Mouse (Mus musculus) heart, embryonic 13.5 days (tissue): ENCODE results near the gene Dlgap1. TPM values are rescaled to one million over a fixed set of nuclear protein-coding genes. Genes with fewer than 3 reads are reported as not detected.

Experiments used
- ATAC-seq: fragments of 200-750 bp; cut with Nextera tagmentation; 2 replicates; pipeline ENCODE4 v1.8.0; 2017; ENCODE audit warnings: moderate TSS enrichment; ENCODE audit not compliant: insufficient number of reproducible peaks, low FRiP score, low TSS enrichment; ENCODE audit errors: extremely low read depth
- H3K27ac ChIP-seq: fragments of 300-500 bp; sonication (generic); replicated peaks from 2 replicates; pipeline ENCODE4 v1.5.1; 2015; ENCODE audit warnings: moderate library complexity, mild to moderate bottlenecking, inconsistent platforms
- H3K27me3 ChIP-seq: fragments of 300-500 bp; sonication (generic); replicated peaks from 2 replicates; pipeline ENCODE4 v1.6.1; 2015; ENCODE audit warnings: mild to moderate bottlenecking, inconsistent platforms
- H3K36me3 ChIP-seq: fragments of 300-500 bp; sonication (generic); 2 replicates; pipeline ENCODE4 v1.6.1; 2015; ENCODE audit warnings: mild to moderate bottlenecking, inconsistent platforms
- H3K4me1 ChIP-seq: fragments of 300-500 bp; sonication (generic); 2 replicates; pipeline ENCODE4 v1.6.1; 2015; ENCODE audit warnings: inconsistent platforms
- H3K4me2 ChIP-seq: fragments of 300-500 bp; sonication (generic); 2 replicates; pipeline ENCODE4 v1.6.1; 2015; ENCODE audit warnings: inconsistent platforms, mild to moderate bottlenecking, moderate library complexity
- H3K4me3 ChIP-seq: fragments of 300-500 bp; sonication (generic); 2 replicates; pipeline ENCODE4 v1.5.1; 2015; ENCODE audit warnings: moderate library complexity, mild to moderate bottlenecking, inconsistent platforms
- H3K9ac ChIP-seq: fragments of 300-500 bp; sonication (generic); 2 replicates; pipeline ENCODE4 v1.6.1; 2015; ENCODE audit warnings: inconsistent platforms, mild to moderate bottlenecking, moderate library complexity
- H3K9me3 ChIP-seq: fragments of 300-500 bp; sonication (generic); 2 replicates; pipeline ENCODE4 v1.6.1; 2016; ENCODE audit warnings: inconsistent platforms
- WGBS: fragments of 180-500 bp; shearing (Covaris S2); methylation state at CpG from one replicate; pipeline ENCODE4 v1.1.7; 2015; ENCODE audit warnings: mixed read lengths; 5-methylcytosine and 5-hydroxymethylcytosine counted together
- polyA plus RNA-seq: library from polyadenylated mRNA; unstranded; fragments of >200 nt; fragmentation: Nextera tagmentation; extraction: Ambion mirVana; gene quantifications from 2 replicates; pipeline ENCODE4 v1.2.1, GENCODE M21; 2015

The Dlgap1 gene
- polyA plus RNA-seq, 1 experiment from 2014 or later = 0.40 TPM

- no peaks in the 10 kb centered on the region for H3K27me3 ChIP-seq
- H3K36me3 ChIP-seq = no peaks in the 10 kb centered on the region
- peak overlapping the region; percentile 41 for H3K4me3 ChIP-seq
- peak overlapping the region; percentile 81 for H3K27ac ChIP-seq
- no peaks in the 10 kb centered on the region for H3K9me3 ChIP-seq
- WGBS = under 1% methylated on average over 6 of the region's 6 CpGs
- ATAC-seq = peak; percentile 48
- H3K4me2 ChIP-seq = peak overlapping the region; percentile 73
- H3K4me1 ChIP-seq = peaks cover 25% of the 10 kb centered on the region
- H3K9ac ChIP-seq = peak overlapping the region; percentile 38
Measured at GRCm38 (mm10) chr17:70737424-70737823, 768.6 kb downstream of the Dlgap1 start.

GRCm38 (mm10) chr17:70738168-70738854 is 769.4 kb downstream of the Dlgap1 start:
- Histone ChIP-seq H3K4me3 (peak overlapping the region; percentile 41), H3K4me2 (peak overlapping the region; percentile 73), H3K27ac (peak overlapping the region; percentile 81), H3K36me3 (no peaks in the 10 kb centered on the region), H3K9me3 (no peaks in the 10 kb centered on the region), H3K27me3 (no peaks in the 10 kb centered on the region), H3K4me1 (peaks cover 25% of the 10 kb centered on the region), H3K9ac (peak overlapping the region; percentile 70)
- peak; percentile 64; the same call in 1 of the 2 replicates for ATAC-seq
- WGBS = 1% methylated on average over 17 of the region's 17 CpGs

GRCm38 (mm10) chr17:70739346-70739745 is 770.5 kb downstream of the Dlgap1 start:
- WGBS = 59% methylated on average over 6 of the region's 6 CpGs
- H3K27ac ChIP-seq = peak overlapping the region; percentile 81

DNA sequence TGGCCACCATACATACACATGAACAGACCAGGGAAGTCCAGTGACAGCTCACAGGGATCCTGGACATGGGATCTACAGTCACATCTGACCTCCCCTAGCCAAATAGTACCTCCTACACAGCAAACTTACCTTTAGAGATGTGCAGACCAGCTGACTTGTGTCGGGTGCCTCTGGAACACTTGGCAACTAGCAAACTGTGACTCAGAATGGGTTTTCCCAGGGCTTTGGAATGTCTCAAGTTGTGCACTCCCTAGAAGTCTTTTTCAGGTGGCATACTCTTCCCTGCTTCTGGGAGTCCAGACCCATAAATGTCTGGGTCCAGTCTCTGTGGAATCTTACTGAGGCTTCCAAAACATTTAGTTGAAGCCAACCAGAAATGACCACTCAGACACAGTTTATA is 772.8 kb downstream of the Dlgap1 start:
- no peak overlapping the region for H3K9ac ChIP-seq
- 60% methylated on average over 1 of the region's 1 CpGs for WGBS
- ATAC-seq = no peak

More at GRCm38 (mm10) chr17:70739346-70739745, 770.5 kb downstream of the Dlgap1 start:
- Histone ChIP-seq H3K36me3 (no peaks in the 10 kb centered on the region), H3K4me3 (no peak overlapping the region), H3K9ac (peak overlapping the region; percentile 24; the same call in 1 of the 2 replicates), H3K27me3 (no peaks in the 10 kb centered on the region), H3K9me3 (no peaks in the 10 kb centered on the region), H3K4me1 (peaks cover 25% of the 10 kb centered on the region), H3K4me2 (no peak overlapping the region)
- no peak for ATAC-seq

DNA sequence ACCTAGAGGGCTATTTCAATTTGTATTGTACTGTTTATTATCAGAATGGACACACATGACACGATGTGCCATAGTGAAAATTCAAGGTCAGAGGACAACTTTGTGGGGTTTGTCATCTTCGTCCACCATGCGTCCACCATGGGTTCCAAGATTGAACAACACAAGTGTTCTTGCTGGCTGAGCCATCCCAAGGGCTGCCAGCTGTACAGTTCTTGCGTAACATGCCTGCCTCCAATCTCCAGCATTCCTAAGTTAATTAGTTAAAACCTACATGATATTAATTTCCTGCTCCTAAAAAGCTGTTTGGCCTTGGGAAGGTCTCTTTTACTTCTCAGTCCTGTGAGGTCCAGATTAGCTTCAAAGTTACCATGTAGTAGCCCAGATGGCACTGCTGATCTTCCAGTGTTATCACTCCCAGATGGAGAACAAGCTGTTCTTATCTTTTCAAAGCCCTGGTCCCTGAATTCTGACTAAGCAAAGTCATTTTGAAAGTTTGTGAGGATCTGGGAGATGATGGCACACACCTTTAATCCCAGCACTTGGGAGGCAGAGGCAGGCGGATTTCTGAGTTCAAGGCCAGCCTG is 775.8 kb downstream of the Dlgap1 start:
- no peak overlapping the region for H3K4me3 ChIP-seq
- ATAC-seq = no peak
- H3K9ac ChIP-seq = no peak overlapping the region
- H3K4me2 ChIP-seq = no peak overlapping the region
- no peaks in the 10 kb centered on the region for H3K36me3 ChIP-seq
- no peaks in the 10 kb centered on the region for H3K27me3 ChIP-seq
- no peak overlapping the region for H3K27ac ChIP-seq
- 86% methylated on average over 5 of the region's 5 CpGs for WGBS
- no peaks in the 10 kb centered on the region for H3K9me3 ChIP-seq
- peaks cover 22% of the 10 kb centered on the region for H3K4me1 ChIP-seq

More for the DNA sequence above, 772.8 kb downstream of the Dlgap1 start:
- H3K4me1 ChIP-seq = peaks cover 29% of the 10 kb centered on the region
- H3K9me3 ChIP-seq = no peaks in the 10 kb centered on the region
- H3K4me3 ChIP-seq = no peak overlapping the region
- H3K36me3 ChIP-seq = no peaks in the 10 kb centered on the region
- no peak overlapping the region for H3K27ac ChIP-seq
- H3K27me3 ChIP-seq = no peaks in the 10 kb centered on the region
- H3K4me2 ChIP-seq = no peak overlapping the region

DNA sequence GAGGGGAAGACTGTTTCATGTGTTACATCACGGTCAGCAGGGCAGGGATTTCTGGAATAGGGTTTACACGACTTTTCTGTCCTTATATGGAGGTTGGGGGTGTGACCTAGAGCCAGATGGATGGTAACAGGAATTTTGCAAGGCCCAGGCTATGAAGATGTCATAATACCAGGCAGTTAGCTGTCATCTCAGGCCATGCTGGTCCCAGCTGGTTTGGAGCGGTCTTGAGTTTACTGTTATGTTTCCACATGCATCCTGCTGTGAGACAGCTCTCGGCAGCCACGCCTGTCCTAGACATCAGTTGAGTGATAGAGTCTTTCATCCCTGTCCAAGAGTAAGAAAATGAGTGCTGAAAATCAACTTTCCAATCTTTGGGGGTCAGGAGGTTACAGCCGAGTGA is 776.5 kb downstream of the Dlgap1 start:
- Histone ChIP-seq H3K9me3 (no peaks in the 10 kb centered on the region), H3K27me3 (no peaks in the 10 kb centered on the region), H3K9ac (no peak overlapping the region), H3K36me3 (no peaks in the 10 kb centered on the region), H3K27ac (no peak overlapping the region), H3K4me2 (no peak overlapping the region), H3K4me1 (peaks cover 24% of the 10 kb centered on the region), H3K4me3 (no peak overlapping the region)
- ATAC-seq = no peak
- WGBS = 70% methylated on average over 6 of the region's 6 CpGs

GRCm38 (mm10) chr17:70746379-70747079 is 777.7 kb downstream of the Dlgap1 start:
- no peaks in the 10 kb centered on the region for H3K9me3 ChIP-seq
- no peaks in the 10 kb centered on the region for H3K36me3 ChIP-seq
- H3K4me2 ChIP-seq = peak overlapping the region; percentile 13; the same call in 1 of the 2 replicates
- H3K9ac ChIP-seq = no peak overlapping the region
- no peaks in the 10 kb centered on the region for H3K27me3 ChIP-seq
- WGBS = 38% methylated on average over 9 of the region's 9 CpGs
- H3K27ac ChIP-seq = no peak overlapping the region
- H3K4me3 ChIP-seq = no peak overlapping the region
- H3K4me1 ChIP-seq = peaks cover 35% of the 10 kb centered on the region
- ATAC-seq = no peak

DNA sequence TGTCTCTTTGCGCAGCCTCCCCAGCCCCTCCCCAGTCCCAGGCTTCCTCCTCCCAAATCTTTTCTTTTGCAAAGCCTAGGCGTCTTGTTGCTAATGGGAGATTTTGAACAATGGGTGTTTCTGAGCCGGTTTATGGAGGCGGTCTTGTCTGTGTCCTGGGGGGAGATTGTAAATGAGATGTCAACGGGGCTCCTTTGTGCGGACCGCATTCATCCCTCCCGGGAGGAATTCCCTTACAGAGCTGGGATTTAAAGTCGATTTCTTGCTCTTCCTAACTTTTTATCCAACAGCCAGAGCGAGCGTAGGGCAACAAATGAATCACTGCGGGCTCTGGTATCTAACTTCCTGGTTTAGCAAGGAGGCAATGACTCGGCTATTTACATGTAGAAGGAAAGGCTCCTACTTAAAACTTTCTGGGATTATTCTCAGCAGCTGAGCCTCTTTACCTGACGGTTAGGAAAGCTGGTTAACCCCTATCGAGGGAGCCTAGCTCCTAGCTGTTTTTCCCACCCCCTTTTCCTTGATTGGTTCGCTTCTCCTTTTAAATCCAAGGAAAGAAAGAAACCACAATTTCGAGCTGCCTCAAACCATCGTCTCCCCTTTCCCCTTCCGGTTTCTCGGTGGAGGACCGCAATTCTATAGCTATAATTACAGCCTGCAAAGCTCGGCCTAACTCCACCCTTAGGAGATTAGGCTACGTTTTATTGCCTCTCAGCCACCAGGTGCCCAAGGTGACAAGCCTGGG is 779.0 kb downstream of the Dlgap1 start:
- peak overlapping the region; percentile 78 for H3K9ac ChIP-seq
- peaks cover 40% of the 10 kb centered on the region for H3K4me1 ChIP-seq
- no peaks in the 10 kb centered on the region for H3K9me3 ChIP-seq
- 1% methylated on average over 23 of the region's 23 CpGs for WGBS
- peak overlapping the region; percentile 82 for H3K4me2 ChIP-seq
- no peaks in the 10 kb centered on the region for H3K27me3 ChIP-seq
- H3K4me3 ChIP-seq = peak overlapping the region; percentile 50
- ATAC-seq = no peak
- no peaks in the 10 kb centered on the region for H3K36me3 ChIP-seq
- H3K27ac ChIP-seq = peak overlapping the region; percentile 77

GRCm38 (mm10) chr17:70748476-70748830 is 779.6 kb downstream of the Dlgap1 start:
- peak overlapping the region; percentile 78 for H3K9ac ChIP-seq
- 14% methylated on average over 10 of the region's 10 CpGs for WGBS
- no peaks in the 10 kb centered on the region for H3K9me3 ChIP-seq
- H3K27ac ChIP-seq = peak overlapping the region; percentile 77
- no peaks in the 10 kb centered on the region for H3K27me3 ChIP-seq
- H3K4me1 ChIP-seq = peaks cover 40% of the 10 kb centered on the region
- no peaks in the 10 kb centered on the region for H3K36me3 ChIP-seq
- H3K4me3 ChIP-seq = peak overlapping the region; percentile 50
- ATAC-seq = no peak
- peak overlapping the region; percentile 82 for H3K4me2 ChIP-seq

DNA sequence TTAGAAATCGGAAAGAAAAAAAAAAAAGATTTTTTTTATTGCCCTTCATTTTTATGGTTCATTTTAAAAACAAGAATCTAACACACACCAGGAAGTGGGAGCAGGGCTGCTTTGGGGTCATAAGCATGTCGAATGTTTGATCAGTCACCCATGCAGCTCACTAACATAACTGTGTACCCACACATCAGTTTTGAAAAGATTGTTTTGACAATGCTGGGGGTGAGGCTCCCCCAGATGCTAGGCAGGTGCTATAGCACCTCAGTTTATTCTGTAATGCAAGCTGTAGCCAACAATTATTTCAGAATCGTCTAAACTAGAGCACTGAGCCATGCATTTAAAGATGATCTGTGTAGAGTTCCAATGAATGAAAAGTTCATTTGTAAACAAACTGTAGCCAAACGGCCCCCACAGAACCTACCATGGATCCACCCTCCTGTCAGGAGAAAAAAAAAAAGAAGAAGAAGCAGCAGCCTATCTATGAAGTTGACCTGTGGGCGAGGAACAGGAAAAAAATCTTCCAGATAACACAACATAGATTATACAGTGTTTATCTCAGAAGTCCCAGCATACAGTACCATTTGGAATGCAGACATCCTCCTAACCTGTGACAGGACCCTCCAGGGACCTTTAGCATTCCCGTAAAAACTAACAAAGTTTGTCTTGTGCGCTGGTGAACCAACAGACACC is 780.2 kb downstream of the Dlgap1 start:
- 50% methylated on average over 7 of the region's 7 CpGs for WGBS
- Histone ChIP-seq H3K36me3 (no peaks in the 10 kb centered on the region), H3K9me3 (no peaks in the 10 kb centered on the region), H3K4me3 (no peak overlapping the region), H3K4me2 (no peak overlapping the region), H3K4me1 (peaks cover 40% of the 10 kb centered on the region), H3K27me3 (no peaks in the 10 kb centered on the region), H3K9ac (no peak overlapping the region), H3K27ac (no peak overlapping the region)
- no peak for ATAC-seq
